Mouse (Mus musculus): Measurements from ENCODE around the gene Kank1.

Gene Kank1

DNA sequence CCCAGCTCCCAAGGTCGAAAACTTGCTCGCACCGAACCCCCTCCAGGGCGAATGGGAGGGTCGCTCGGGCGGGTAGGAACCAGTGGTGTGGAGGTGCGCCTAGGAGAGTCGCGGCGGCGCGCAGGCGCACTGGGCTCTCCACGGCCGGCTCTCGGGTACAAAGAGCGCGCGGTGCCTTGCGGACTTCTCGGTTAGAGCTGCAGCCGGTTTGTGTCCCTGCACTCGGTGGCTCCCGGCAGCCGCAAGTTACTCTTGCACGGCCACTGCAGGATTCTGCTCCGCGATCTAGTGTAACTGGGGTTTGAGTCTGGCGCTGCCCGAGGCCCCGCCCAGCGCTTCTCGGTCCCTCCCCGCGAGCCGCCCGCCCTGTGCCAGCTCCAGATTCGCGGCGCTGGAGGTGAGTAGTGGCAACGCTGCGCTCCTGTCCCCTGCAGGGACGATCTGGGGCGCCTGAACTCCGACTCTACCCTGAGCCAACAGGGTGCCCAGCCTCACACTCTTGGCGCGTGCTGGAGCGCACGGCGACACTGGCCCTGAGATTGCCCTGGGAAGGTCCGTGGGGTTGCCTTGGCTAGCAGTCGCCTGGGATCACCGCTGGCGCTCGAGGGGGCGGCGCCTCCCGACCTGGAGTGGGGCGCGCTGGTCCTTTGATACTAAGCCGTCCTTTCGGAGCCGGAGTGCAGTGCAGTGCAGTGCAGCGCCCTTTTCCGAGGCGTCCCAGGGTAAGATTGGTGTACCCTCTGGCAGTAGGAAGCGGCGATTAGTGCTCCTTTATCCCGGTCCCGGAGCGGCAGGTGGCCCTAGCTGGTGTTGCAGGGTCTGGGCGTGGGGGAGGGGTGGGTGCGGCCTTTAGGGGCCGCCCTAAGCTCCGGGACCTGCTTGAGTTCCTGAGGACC, at the start of gene Kank1:
Gene Kank1 (plus strand): TSS at position 380 of the 896 bp plus-strand sequence.
- Histone ChIP-seq H3K4me3 (replicated peaks; ENCODE audit: low read length) (peak within 1 kb of the TSS; percentile 93), H3K4me1 (replicated peaks; ENCODE audit: low read depth, low read length) (peaks cover 31% of the 10 kb centered on the region), H3K27me3 (ENCODE audit: insufficient read depth, low read length) (peaks cover 30% of the 10 kb centered on the region), H3K36me3 (ENCODE audit: insufficient read depth, low read length) (no peaks in the 10 kb centered on the region), H3K9me3 (ENCODE audit: low read length) (no peaks in the 10 kb centered on the region)
- TF ChIP-seq POU5F1 (IDR thresholded peaks at IDR 0.05; ENCODE audit: borderline replicate concordance, low read length) (no peak), CTCF (conservative IDR thresholded peaks at IDR 0.05; ENCODE audit: low read length) (no peak), NANOG (IDR thresholded peaks at IDR 0.05; ENCODE audit: borderline replicate concordance, low read length) (no peak)

DNA sequence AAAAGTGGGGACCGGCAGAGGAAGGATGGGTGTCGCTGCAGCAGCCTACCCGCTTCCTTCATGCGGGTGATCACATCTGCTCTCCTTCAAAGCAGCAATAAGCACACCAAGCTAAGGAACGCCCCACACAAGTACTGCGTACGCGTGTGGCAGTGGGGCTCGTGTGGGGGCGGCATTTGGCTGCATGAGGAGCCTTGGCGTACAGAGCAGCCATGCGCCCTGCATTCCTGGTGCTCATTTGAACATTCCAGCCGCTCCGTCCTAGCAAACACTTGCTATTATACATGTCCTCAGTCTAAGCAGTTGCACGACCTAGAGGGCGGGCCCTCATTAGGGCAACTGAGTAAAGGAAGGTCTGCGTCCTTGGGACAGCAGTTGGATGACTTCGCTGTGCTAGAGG, 49.1 kb upstream of the Kank1 start:
- Histone ChIP-seq H3K9me3 (ENCODE audit: low read length) (peaks cover 25% of the 10 kb centered on the region), H3K27me3 (ENCODE audit: insufficient read depth, low read length) (peaks cover 19% of the 10 kb centered on the region; the same call in 1 of the 2 replicates), H3K4me1 (replicated peaks; ENCODE audit: low read depth, low read length) (peaks cover 26% of the 10 kb centered on the region), H3K4me3 (replicated peaks; ENCODE audit: low read length) (peak overlapping the region; percentile 59), H3K36me3 (ENCODE audit: insufficient read depth, low read length) (no peaks in the 10 kb centered on the region)
- TF ChIP-seq CTCF (conservative IDR thresholded peaks at IDR 0.05; ENCODE audit: low read length) (no peak), POU5F1 (IDR thresholded peaks at IDR 0.05; ENCODE audit: borderline replicate concordance, low read length) (no peak), NANOG (IDR thresholded peaks at IDR 0.05; ENCODE audit: borderline replicate concordance, low read length) (no peak)

DNA sequence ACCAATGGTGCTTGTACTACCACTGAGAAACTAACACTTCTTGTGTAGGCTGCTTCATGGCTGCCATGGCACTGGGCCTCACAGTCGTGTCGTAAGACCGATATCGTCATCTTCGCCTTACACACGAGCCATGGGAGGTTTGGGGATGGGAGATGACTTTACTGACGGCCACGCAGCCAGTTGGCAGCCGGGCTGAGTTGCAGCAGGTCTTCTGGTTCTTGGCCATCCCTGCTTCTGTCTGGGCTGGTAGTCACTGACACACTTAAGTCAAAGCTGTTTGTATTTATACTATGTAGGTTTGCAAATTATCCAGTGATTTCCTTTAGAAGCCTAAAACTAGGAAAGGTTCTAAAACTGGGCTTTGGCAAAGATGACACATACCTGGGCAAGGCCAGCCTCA, 43.0 kb upstream of the Kank1 start:
- TF ChIP-seq NANOG (IDR thresholded peaks at IDR 0.05; ENCODE audit: borderline replicate concordance, low read length) (no peak), POU5F1 (IDR thresholded peaks at IDR 0.05; ENCODE audit: borderline replicate concordance, low read length) (no peak), CTCF (conservative IDR thresholded peaks at IDR 0.05; ENCODE audit: low read length) (no peak)
- Histone ChIP-seq H3K4me3 (replicated peaks; ENCODE audit: low read length) (no peak overlapping the region), H3K4me1 (replicated peaks; ENCODE audit: low read depth, low read length) (peaks cover 12% of the 10 kb centered on the region), H3K27me3 (ENCODE audit: insufficient read depth, low read length) (0 out of 2 replicates have a peak, but pooled peaks cover 5% of the 10 kb centered on the region), H3K36me3 (ENCODE audit: insufficient read depth, low read length) (no peaks in the 10 kb centered on the region), H3K9me3 (ENCODE audit: low read length) (peaks cover 15% of the 10 kb centered on the region)

DNA sequence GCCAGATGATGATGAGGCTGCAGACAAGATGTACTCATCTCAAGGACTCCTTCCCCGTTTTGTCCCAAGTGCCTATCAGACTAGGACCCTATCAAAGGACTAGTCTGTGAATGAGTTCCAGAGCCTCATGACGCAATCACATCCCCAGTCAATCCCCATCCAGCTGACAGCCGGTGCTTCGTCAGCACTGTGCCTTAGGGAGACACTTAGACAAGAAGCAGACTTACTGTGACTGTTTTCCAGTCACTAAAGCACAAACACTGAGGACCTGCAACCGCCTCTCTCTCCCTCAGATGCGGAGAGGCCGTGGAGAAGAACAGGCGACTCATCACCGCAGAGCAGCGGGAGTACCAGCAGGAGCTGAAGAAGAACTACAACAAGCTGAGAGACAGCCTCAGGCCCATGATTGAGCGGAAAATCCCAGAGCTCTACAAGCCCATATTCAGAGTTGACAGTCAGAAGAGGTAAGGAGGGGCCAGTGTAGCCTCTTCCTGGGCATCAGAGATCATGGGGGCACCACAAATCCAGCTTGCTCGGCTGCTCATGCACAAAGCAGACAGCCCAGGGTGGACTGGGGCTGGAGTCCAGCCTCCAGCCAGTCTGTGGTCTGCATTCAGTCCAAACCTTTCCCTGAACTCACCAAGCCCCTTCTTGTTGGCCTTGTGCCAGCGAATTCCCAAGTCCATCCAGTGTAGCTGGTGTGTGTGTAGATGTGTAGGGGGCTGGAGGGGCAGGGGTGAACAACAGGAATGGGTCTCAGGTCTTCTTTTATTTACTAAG, 36.5 kb upstream of the Kank1 start:
- Histone ChIP-seq H3K4me3 (replicated peaks; ENCODE audit: low read length) (no peak overlapping the region), H3K36me3 (ENCODE audit: insufficient read depth, low read length) (no peaks in the 10 kb centered on the region), H3K27me3 (ENCODE audit: insufficient read depth, low read length) (no peaks in the 10 kb centered on the region), H3K4me1 (replicated peaks; ENCODE audit: low read depth, low read length) (peaks cover 15% of the 10 kb centered on the region), H3K9me3 (ENCODE audit: low read length) (no peaks in the 10 kb centered on the region)
- no peak for TF ChIP-seq NANOG (IDR thresholded peaks at IDR 0.05; ENCODE audit: borderline replicate concordance, low read length)
- TF ChIP-seq POU5F1 (IDR thresholded peaks at IDR 0.05; ENCODE audit: borderline replicate concordance, low read length): no peak
- no peak for TF ChIP-seq CTCF (conservative IDR thresholded peaks at IDR 0.05; ENCODE audit: low read length)

DNA sequence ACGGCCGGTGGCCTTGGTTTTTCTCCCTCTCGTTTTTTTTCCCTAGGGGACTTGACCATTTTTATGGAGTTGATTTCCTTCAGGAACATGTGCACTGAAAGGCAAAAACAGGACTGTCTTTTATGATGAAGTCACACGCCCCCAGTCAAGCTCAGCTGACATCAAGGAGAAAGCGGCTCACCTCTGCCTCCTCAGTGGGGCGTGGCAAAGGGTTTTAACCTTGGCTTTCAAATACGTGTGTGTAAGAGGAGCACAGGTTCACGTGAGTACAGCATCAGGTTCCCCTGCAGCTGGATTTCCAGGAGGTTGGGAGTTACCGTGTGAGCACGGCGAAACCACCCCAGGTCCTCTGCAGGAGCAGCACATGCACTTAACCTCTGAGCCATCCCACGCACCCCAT, 33.7 kb upstream of the Kank1 start:
- H3K4me1 ChIP-seq (replicated peaks; ENCODE audit: low read depth, low read length): peaks cover 31% of the 10 kb centered on the region
- H3K9me3 ChIP-seq (ENCODE audit: low read length): no peaks in the 10 kb centered on the region
- TF ChIP-seq CTCF (conservative IDR thresholded peaks at IDR 0.05; ENCODE audit: low read length) (no peak), NANOG (IDR thresholded peaks at IDR 0.05; ENCODE audit: borderline replicate concordance, low read length) (no peak), POU5F1 (IDR thresholded peaks at IDR 0.05; ENCODE audit: borderline replicate concordance, low read length) (no peak)
- no peaks in the 10 kb centered on the region for H3K36me3 ChIP-seq (ENCODE audit: insufficient read depth, low read length)
- H3K4me3 ChIP-seq (replicated peaks; ENCODE audit: low read length): no peak overlapping the region
- H3K27me3 ChIP-seq (ENCODE audit: insufficient read depth, low read length): peaks cover 5% of the 10 kb centered on the region

DNA sequence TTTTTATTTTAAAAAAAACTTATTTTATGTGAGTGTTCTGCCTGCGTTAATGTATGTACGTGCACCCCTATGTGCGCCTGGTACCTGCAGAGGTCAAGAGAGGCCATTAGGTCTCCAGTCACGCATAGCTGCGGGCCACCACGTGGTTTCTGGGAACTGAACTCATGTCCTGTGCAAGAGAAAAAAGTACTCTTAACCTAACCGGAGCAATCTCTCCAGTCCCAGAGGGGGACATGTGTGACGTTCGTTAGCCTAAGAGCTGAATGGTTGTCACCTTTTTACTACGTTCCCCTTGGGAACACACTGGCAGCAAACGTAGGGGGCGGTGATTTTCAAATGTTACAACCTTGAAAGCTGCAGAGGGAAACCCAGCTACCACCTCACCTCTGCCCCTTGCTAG, 29.8 kb upstream of the Kank1 start:
- peaks cover 18% of the 10 kb centered on the region for H3K27me3 ChIP-seq (ENCODE audit: insufficient read depth, low read length)
- TF ChIP-seq NANOG (IDR thresholded peaks at IDR 0.05; ENCODE audit: borderline replicate concordance, low read length) (no peak), CTCF (conservative IDR thresholded peaks at IDR 0.05; ENCODE audit: low read length) (no peak), POU5F1 (IDR thresholded peaks at IDR 0.05; ENCODE audit: borderline replicate concordance, low read length) (no peak)
- no peaks in the 10 kb centered on the region for H3K36me3 ChIP-seq (ENCODE audit: insufficient read depth, low read length)
- H3K4me3 ChIP-seq (replicated peaks; ENCODE audit: low read length): peak overlapping the region; percentile 61
- H3K4me1 ChIP-seq (replicated peaks; ENCODE audit: low read depth, low read length): peaks cover 48% of the 10 kb centered on the region
- H3K9me3 ChIP-seq (ENCODE audit: low read length): no peaks in the 10 kb centered on the region

DNA sequence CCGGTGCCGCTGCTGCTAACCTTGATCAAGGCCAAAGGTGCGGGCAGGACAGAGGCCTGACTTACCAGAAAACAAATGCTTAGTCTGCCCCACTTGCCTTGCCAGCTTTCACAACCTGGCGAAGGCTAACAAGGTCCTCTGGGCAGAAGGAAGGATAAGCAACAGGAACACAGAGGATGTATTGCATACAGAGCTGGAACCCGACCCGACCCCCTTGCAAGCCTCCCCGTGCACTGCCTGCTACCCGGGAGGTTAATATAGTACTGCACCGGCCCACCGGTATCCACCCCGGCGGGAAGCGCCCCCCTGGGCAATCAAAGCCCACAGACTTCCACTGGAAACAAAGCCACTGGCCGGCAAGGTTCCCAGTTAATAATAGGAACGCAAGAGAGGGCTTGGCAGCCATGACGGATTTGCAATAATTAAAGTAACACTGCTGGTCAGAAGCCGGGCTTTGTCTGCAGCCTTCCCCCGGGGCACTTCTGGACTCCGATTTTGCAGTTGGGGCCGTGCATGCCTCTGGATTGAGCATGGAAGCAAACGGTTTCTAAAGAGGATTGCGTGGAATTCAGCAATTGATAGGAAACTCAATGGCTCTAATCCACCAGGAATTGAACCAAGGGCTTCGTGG, 28.9 kb upstream of the Kank1 start:
- TF ChIP-seq NANOG (IDR thresholded peaks at IDR 0.05; ENCODE audit: borderline replicate concordance, low read length) (no peak), POU5F1 (IDR thresholded peaks at IDR 0.05; ENCODE audit: borderline replicate concordance, low read length) (no peak), CTCF (conservative IDR thresholded peaks at IDR 0.05; ENCODE audit: low read length) (no peak)

DNA sequence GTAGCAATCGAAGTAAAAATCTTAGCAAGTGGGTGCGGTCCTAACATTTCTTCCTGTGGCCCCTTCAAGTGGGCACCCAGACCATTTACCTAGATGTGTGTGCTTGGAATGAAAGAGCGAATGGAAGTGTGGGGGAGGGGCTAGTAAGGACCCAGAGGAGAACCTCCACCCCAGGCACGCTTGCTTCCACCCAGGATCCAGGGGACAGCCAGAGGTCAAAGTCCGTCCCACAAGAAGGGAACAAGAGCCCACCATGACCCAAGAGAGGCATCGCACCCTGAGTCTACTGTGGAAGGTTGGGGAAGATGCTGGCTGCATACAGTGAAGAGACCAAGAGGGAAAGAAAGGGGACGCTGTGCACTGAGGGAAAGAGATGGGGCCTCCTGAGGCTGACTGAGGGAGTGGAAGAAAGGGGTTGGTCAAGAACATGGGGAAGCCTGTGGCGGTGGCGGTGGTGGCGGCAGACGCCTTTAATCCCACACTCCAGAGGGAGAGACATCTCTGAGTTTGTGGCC, 28.1 kb upstream of the Kank1 start:
- TF ChIP-seq NANOG (IDR thresholded peaks at IDR 0.05; ENCODE audit: borderline replicate concordance, low read length) (no peak), POU5F1 (IDR thresholded peaks at IDR 0.05; ENCODE audit: borderline replicate concordance, low read length) (no peak), CTCF (conservative IDR thresholded peaks at IDR 0.05; ENCODE audit: low read length) (no peak)
- Histone ChIP-seq H3K36me3 (ENCODE audit: insufficient read depth, low read length) (no peaks in the 10 kb centered on the region), H3K4me3 (replicated peaks; ENCODE audit: low read length) (peak overlapping the region; percentile 61), H3K4me1 (replicated peaks; ENCODE audit: low read depth, low read length) (peaks cover 48% of the 10 kb centered on the region), H3K27me3 (ENCODE audit: insufficient read depth, low read length) (peaks cover 18% of the 10 kb centered on the region), H3K9me3 (ENCODE audit: low read length) (no peaks in the 10 kb centered on the region)

More for the DNA sequence above, 28.9 kb upstream of the Kank1 start:
- H3K4me3 ChIP-seq (replicated peaks; ENCODE audit: low read length): peak overlapping the region; percentile 61
- peaks cover 48% of the 10 kb centered on the region for H3K4me1 ChIP-seq (replicated peaks; ENCODE audit: low read depth, low read length)
- H3K27me3 ChIP-seq (ENCODE audit: insufficient read depth, low read length): peaks cover 18% of the 10 kb centered on the region
- no peaks in the 10 kb centered on the region for H3K36me3 ChIP-seq (ENCODE audit: insufficient read depth, low read length)
- no peaks in the 10 kb centered on the region for H3K9me3 ChIP-seq (ENCODE audit: low read length)
